Mouse (Mus musculus): ENCODE data around the gene Krt87. TPM values are rescaled to one million over a fixed set of nuclear protein-coding genes. Genes with fewer than 3 reads are reported as not detected.

Krt87 gene
- 0.50 TPM for polyA plus RNA-seq (2014; fragmentation: Illumina TruSeq; extraction: RNeasy Lipid Tissue Mini Kit (QIAGEN cat#74804); ENCODE audit: low read depth, low replicate concordance)

DNA sequence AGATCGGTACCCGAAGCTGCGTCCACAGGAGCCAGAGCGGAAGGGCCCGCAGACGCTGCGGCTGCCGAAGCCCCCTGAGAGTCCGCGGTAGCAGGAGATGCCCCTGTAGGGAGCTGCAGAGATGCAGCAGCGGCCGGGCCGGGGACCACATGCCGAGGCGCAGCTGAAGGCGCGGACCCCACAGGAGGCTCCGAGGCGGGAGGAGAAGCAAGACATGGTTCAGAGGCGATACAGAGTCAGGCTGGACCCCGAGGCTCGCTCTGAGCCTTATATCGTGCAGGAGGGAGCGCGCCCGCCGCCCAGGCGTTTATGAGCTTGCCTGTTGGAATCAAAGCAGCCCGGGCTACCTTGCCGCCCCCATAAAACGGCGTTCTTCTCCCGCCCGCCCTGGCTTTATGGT is at the start of gene Krt87:
Krt87 (minus strand) TSS at position 250 of the 400 bp plus-strand sequence.

DNA sequence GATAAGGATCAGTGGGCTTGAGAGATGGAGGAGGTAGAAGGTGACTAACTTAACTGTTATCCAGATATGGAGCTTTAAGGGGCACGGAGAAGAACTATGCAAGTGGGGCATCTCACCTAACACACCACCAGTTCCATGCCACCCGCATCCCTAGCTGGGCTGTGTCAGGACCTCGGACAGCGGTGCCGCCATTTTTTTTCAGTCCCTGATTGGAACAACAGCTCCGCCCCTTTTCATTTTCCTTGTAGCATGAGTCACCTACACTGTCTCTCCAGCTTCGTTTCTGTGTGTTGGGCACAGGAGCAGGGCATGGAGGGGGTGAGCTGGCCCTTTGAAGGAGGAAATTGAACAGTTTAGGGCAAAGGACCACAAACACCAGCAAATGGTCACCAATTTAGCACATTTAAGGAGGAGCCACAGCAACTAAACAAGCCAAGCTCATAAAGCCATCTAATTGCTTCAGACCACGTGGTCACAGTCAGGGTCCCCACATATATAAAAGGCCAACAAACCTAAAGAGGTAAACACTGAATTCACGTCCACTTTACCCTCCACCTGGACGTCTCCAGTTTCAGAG is 34.4 kb upstream of the Krt87 start, which contains the start of gene Krt86:
Krt86 (plus strand) TSS at position 527 of the 577 bp plus-strand sequence.

DNA sequence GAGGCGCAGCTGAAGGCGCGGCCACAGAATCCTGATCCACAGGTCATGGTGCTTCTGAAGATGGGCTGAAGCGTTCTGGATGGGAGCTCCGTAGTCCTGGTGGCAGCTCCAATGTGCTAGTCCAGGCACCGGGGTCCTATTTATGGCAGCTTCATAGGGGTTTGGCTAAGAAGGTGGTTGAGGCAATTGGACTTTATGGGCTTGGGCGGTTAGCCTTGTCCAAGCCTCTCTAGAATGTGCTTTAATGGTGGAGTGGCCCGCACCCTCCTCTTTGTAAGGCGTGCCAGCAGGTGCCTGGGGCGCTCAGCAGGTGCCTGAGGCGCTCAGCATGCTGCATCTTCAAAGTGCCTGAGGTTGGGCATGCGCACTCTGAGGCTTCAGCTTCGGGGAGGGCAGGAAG is 25.0 kb upstream of the Krt87 start, which contains the start of gene Krt81:
Krt81 (minus strand) TSS at position 101 of the 400 bp plus-strand sequence.

DNA sequence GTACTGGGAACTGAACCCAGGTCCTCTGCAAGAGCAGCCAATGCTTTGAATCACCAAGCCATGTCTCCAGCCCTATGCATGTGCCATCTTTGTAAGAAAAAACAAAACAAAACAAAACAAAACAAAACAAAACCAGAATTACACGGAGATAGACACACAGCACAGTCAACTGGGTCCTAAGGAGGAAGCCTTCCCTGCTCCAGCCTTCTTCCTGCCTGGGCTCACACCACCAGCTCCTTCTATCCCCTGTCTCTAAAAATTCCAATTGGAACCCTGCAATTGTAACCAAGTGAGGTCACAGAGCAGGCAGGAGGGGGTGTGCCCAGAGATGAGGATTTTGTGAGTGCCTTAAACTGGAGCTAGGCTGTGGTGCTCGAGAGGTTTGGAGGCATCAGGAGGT is 8.8 kb upstream of the Krt87 start, which contains the start of gene Krt88:
Krt88 (plus strand) TSS at position 301 of the 400 bp plus-strand sequence.

DNA sequence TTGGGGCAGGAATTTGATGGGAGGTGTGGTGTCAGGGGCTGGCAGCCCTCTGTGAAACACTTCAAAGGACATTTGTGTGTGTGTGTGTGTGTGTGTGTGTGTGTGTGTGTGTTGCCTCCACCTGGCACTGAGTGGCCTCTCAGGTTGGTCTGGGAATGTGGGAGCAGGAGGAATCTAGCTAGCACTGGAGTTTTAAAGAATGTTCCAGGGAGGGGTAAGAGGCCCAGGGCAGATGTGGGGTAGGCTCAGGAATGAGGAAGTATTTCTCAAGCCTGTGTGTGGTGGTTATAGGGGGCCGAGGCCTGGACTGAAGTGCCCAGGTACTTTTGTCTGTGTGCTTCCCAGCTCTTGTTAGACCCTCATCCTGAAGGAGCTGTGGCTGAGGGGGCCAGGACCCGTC is 27.8 kb downstream of the Krt87 start, which contains the start of gene Krt7:
Krt7 (plus strand) TSS at position 269 of the 400 bp plus-strand sequence.

Other genes with a start within 250 kb of the Krt87 start
- not detected for gene Grasp, start 214.6 kb downstream of the Krt87 start, polyA plus RNA-seq (2014; fragmentation: Illumina TruSeq; extraction: RNeasy Lipid Tissue Mini Kit (QIAGEN cat#74804); ENCODE audit: low read depth, low replicate concordance)
- 5.3 TPM for gene Nr4a1, start 184.5 kb downstream of the Krt87 start, polyA plus RNA-seq (2014; fragmentation: Illumina TruSeq; extraction: RNeasy Lipid Tissue Mini Kit (QIAGEN cat#74804); ENCODE audit: low read depth, low replicate concordance)
- not detected for gene Atg101, start 154.5 kb downstream of the Krt87 start, polyA plus RNA-seq (2014; fragmentation: Illumina TruSeq; extraction: RNeasy Lipid Tissue Mini Kit (QIAGEN cat#74804); ENCODE audit: low read depth, low replicate concordance)
- gene 6030408B16Rik, start 145.6 kb downstream of the Krt87 start, polyA plus RNA-seq (2014; fragmentation: Illumina TruSeq; extraction: RNeasy Lipid Tissue Mini Kit (QIAGEN cat#74804); ENCODE audit: low read depth, low replicate concordance), result not detected
- gene Krt80, start 68.6 kb downstream of the Krt87 start, polyA plus RNA-seq (2014; fragmentation: Illumina TruSeq; extraction: RNeasy Lipid Tissue Mini Kit (QIAGEN cat#74804); ENCODE audit: low read depth, low replicate concordance), result not detected
- 5.0 TPM for gene Krt7, start 27.8 kb downstream of the Krt87 start, polyA plus RNA-seq (2014; fragmentation: Illumina TruSeq; extraction: RNeasy Lipid Tissue Mini Kit (QIAGEN cat#74804); ENCODE audit: low read depth, low replicate concordance)
- gene Krt88, start 8.9 kb upstream of the Krt87 start, polyA plus RNA-seq (2014; fragmentation: Illumina TruSeq; extraction: RNeasy Lipid Tissue Mini Kit (QIAGEN cat#74804); ENCODE audit: low read depth, low replicate concordance), result not detected
- gene Krt81, start 24.9 kb upstream of the Krt87 start, polyA plus RNA-seq (2014; fragmentation: Illumina TruSeq; extraction: RNeasy Lipid Tissue Mini Kit (QIAGEN cat#74804); ENCODE audit: low read depth, low replicate concordance), result not detected
- gene Krt86, start 34.7 kb upstream of the Krt87 start, polyA plus RNA-seq (2014; fragmentation: Illumina TruSeq; extraction: RNeasy Lipid Tissue Mini Kit (QIAGEN cat#74804); ENCODE audit: low read depth, low replicate concordance), result not detected
- gene Krt83, start 52.7 kb upstream of the Krt87 start, polyA plus RNA-seq (2014; fragmentation: Illumina TruSeq; extraction: RNeasy Lipid Tissue Mini Kit (QIAGEN cat#74804); ENCODE audit: low read depth, low replicate concordance), result not detected
- not detected for gene Gm49425, start 78.5 kb upstream of the Krt87 start, polyA plus RNA-seq (2014; fragmentation: Illumina TruSeq; extraction: RNeasy Lipid Tissue Mini Kit (QIAGEN cat#74804); ENCODE audit: low read depth, low replicate concordance)
- gene Krt84, start 94.0 kb upstream of the Krt87 start, polyA plus RNA-seq (2014; fragmentation: Illumina TruSeq; extraction: RNeasy Lipid Tissue Mini Kit (QIAGEN cat#74804); ENCODE audit: low read depth, low replicate concordance), result not detected
- gene Krt82, start 111.9 kb upstream of the Krt87 start, polyA plus RNA-seq (2014; fragmentation: Illumina TruSeq; extraction: RNeasy Lipid Tissue Mini Kit (QIAGEN cat#74804); ENCODE audit: low read depth, low replicate concordance), result not detected
- not detected for gene Krt90, start 124.1 kb upstream of the Krt87 start, polyA plus RNA-seq (2014; fragmentation: Illumina TruSeq; extraction: RNeasy Lipid Tissue Mini Kit (QIAGEN cat#74804); ENCODE audit: low read depth, low replicate concordance)
- gene Krt75, start 135.1 kb upstream of the Krt87 start, polyA plus RNA-seq (2014; fragmentation: Illumina TruSeq; extraction: RNeasy Lipid Tissue Mini Kit (QIAGEN cat#74804); ENCODE audit: low read depth, low replicate concordance), result not detected
- not detected for gene Gm5414, start 189.4 kb upstream of the Krt87 start, polyA plus RNA-seq (2014; fragmentation: Illumina TruSeq; extraction: RNeasy Lipid Tissue Mini Kit (QIAGEN cat#74804); ENCODE audit: low read depth, low replicate concordance)
- not detected for gene Gm5478, start 208.6 kb upstream of the Krt87 start, polyA plus RNA-seq (2014; fragmentation: Illumina TruSeq; extraction: RNeasy Lipid Tissue Mini Kit (QIAGEN cat#74804); ENCODE audit: low read depth, low replicate concordance)
- gene Krt6b, start 241.5 kb upstream of the Krt87 start, polyA plus RNA-seq (2014; fragmentation: Illumina TruSeq; extraction: RNeasy Lipid Tissue Mini Kit (QIAGEN cat#74804); ENCODE audit: low read depth, low replicate concordance), result not detected